Mouse (Mus musculus) intestine, postnatal 0 days (tissue): ENCODE data around the gene 9130409I23Rik. TPM values are rescaled to one million over a fixed set of nuclear protein-coding genes. Genes with fewer than 3 reads are reported as not detected.

Experiments used
- ATAC-seq: fragments of 200-750 bp; cut with Nextera tagmentation; 2 replicates; pipeline ENCODE4 v1.8.0; 2017; ENCODE audit warnings: mild to moderate bottlenecking, moderate TSS enrichment, moderate library complexity
- H3K27ac ChIP-seq: fragments of 300-500 bp; sonication (generic); 2 replicates; pipeline ENCODE4 v1.5.1; 2014; ENCODE audit warnings: mild to moderate bottlenecking, low read depth, low read length, moderate library complexity
- H3K27me3 ChIP-seq: fragments of 300-500 bp; sonication (generic); replicated peaks from 2 replicates; pipeline ENCODE4 v1.6.1; 2014; ENCODE audit warnings: low read length, mixed read lengths; ENCODE audit not compliant: control insufficient read depth, insufficient read depth
- H3K36me3 ChIP-seq: fragments of 300-500 bp; sonication (generic); 2 replicates; pipeline ENCODE4 v1.6.1; 2014; ENCODE audit warnings: mild to moderate bottlenecking, moderate library complexity; ENCODE audit not compliant: control insufficient read depth, insufficient read depth
- H3K4me1 ChIP-seq: fragments of 300-500 bp; sonication (generic); replicated peaks from 2 replicates; pipeline ENCODE4 v1.6.1; 2014; ENCODE audit warnings: antibody characterized with exemption, low read length, mixed read lengths; ENCODE audit not compliant: control insufficient read depth, insufficient read depth
- H3K4me2 ChIP-seq: fragments of 300-500 bp; sonication (generic); replicated peaks from 2 replicates; pipeline ENCODE4 v1.6.1; 2014; ENCODE audit warnings: low read depth, mild to moderate bottlenecking, moderate library complexity
- H3K4me3 ChIP-seq: fragments of 300-500 bp; sonication (generic); 2 replicates; pipeline ENCODE4 v1.5.1; 2014; ENCODE audit warnings: low read depth, low read length
- H3K9ac ChIP-seq: fragments of 300-500 bp; sonication (generic); 2 replicates; pipeline ENCODE4 v1.6.1; 2014; ENCODE audit warnings: mild to moderate bottlenecking, low read depth, low read length
- H3K9me3 ChIP-seq: fragments of 300-500 bp; sonication (generic); 2 replicates; pipeline ENCODE4 v1.6.1; 2016; ENCODE audit warnings: mixed run types; ENCODE audit not compliant: control insufficient read depth
- CTCF ChIP-seq: sonication (generic); IDR thresholded peaks from 2 replicates; pipeline ENCODE4 v1.5.1; 2016; ENCODE audit warnings: low read depth, mild to moderate bottlenecking, control low read depth, antibody characterized with exemption, moderate library complexity
- WGBS: fragments of 180-500 bp; shearing (Covaris S2); extraction: QIAGEN DNeasy Blood & Tissue Kit; methylation state at CpG from one replicate; pipeline ENCODE4 v1.1.7; 2014; 5-methylcytosine and 5-hydroxymethylcytosine counted together
- polyA plus RNA-seq: library from polyadenylated mRNA; unstranded; fragments of >200 nt; fragmentation: Nextera tagmentation; extraction: Ambion mirVana; gene quantifications from 2 replicates; pipeline ENCODE4 v1.2.1, GENCODE M21; 2015

Gene 9130409I23Rik
- polyA plus RNA-seq = 0.09 TPM in 1 of 2 replicates, not detected in the other

GRCm38 (mm10) chr1:181050937-181051336, at the start of gene 9130409I23Rik:
TSS of gene 9130409I23Rik (plus strand) at chr1:181051237.
- no peak within 1 kb of the TSS for H3K4me3 ChIP-seq
- WGBS = 73% methylated on average over 6 of the region's 6 CpGs
- H3K27me3 ChIP-seq = no peaks in the 10 kb centered on the region
- H3K27ac ChIP-seq = no peak within 1 kb of the TSS
- no peak for ATAC-seq
- no peak for TF ChIP-seq CTCF
- no peak within 1 kb of the TSS for H3K9ac ChIP-seq
- no peaks in the 10 kb centered on the region for H3K9me3 ChIP-seq
- no peaks in the 10 kb centered on the region for H3K4me1 ChIP-seq
- H3K36me3 ChIP-seq = no peaks in the 10 kb centered on the region
- H3K4me2 ChIP-seq = no peak within 1 kb of the TSS

- no peak for TF ChIP-seq CTCF
- Histone ChIP-seq H3K4me3 (no peak overlapping the region), H3K4me1 (no peaks in the 10 kb centered on the region), H3K27me3 (no peaks in the 10 kb centered on the region), H3K36me3 (no peaks in the 10 kb centered on the region), H3K9ac (no peak overlapping the region), H3K9me3 (no peaks in the 10 kb centered on the region), H3K4me2 (no peak overlapping the region), H3K27ac (no peak overlapping the region)
- ATAC-seq = no peak
- WGBS = 91% methylated on average over 3 of the region's 3 CpGs
Measured at GRCm38 (mm10) chr1:181001621-181002020, 49.4 kb upstream of the 9130409I23Rik start.

- no peak for ATAC-seq
- Histone ChIP-seq H3K9ac (no peak overlapping the region), H3K9me3 (no peaks in the 10 kb centered on the region), H3K27ac (no peak overlapping the region), H3K4me3 (no peak overlapping the region), H3K4me1 (no peaks in the 10 kb centered on the region), H3K4me2 (no peak overlapping the region), H3K27me3 (no peaks in the 10 kb centered on the region), H3K36me3 (no peaks in the 10 kb centered on the region)
- no peak for TF ChIP-seq CTCF
- 78% methylated on average over 2 of the region's 2 CpGs for WGBS
Measured at GRCm38 (mm10) chr1:181003790-181004189, 47.2 kb upstream of the 9130409I23Rik start.

GRCm38 (mm10) chr1:181005331-181005730, 45.7 kb upstream of the 9130409I23Rik start:
- no peak overlapping the region for H3K27ac ChIP-seq
- no peak overlapping the region for H3K4me3 ChIP-seq
- H3K9ac ChIP-seq = no peak overlapping the region
- no peak overlapping the region for H3K4me2 ChIP-seq
- peak; percentile 54; the same call in 1 of the 2 replicates for ATAC-seq
- H3K9me3 ChIP-seq = no peaks in the 10 kb centered on the region
- no peaks in the 10 kb centered on the region for H3K27me3 ChIP-seq
- WGBS = 45% methylated on average over 8 of the region's 8 CpGs
- H3K36me3 ChIP-seq = no peaks in the 10 kb centered on the region
- TF ChIP-seq CTCF = no peak
- no peaks in the 10 kb centered on the region for H3K4me1 ChIP-seq

GRCm38 (mm10) chr1:181007831-181008230, 43.2 kb upstream of the 9130409I23Rik start:
- H3K27me3 ChIP-seq = no peaks in the 10 kb centered on the region
- no peak for TF ChIP-seq CTCF
- H3K36me3 ChIP-seq = no peaks in the 10 kb centered on the region
- H3K4me2 ChIP-seq = no peak overlapping the region
- H3K4me1 ChIP-seq = no peaks in the 10 kb centered on the region
- no peak overlapping the region for H3K27ac ChIP-seq
- ATAC-seq = no peak
- H3K9ac ChIP-seq = no peak overlapping the region
- WGBS = 80% methylated on average over 6 of the region's 6 CpGs
- H3K4me3 ChIP-seq = no peak overlapping the region
- H3K9me3 ChIP-seq = no peaks in the 10 kb centered on the region

- Histone ChIP-seq H3K27ac (no peak overlapping the region), H3K4me1 (no peaks in the 10 kb centered on the region), H3K27me3 (no peaks in the 10 kb centered on the region), H3K9me3 (no peaks in the 10 kb centered on the region), H3K9ac (no peak overlapping the region), H3K36me3 (no peaks in the 10 kb centered on the region), H3K4me3 (no peak overlapping the region), H3K4me2 (no peak overlapping the region)
- WGBS = 93% methylated on average over 2 of the region's 2 CpGs
- ATAC-seq = no peak
- TF ChIP-seq CTCF = no peak
Measured at GRCm38 (mm10) chr1:181008266-181008665, 42.8 kb upstream of the 9130409I23Rik start.
